Mouse (Mus musculus) bone marrow macrophage, adult 2 months (primary cell): ENCODE data around the gene Cops7a. TPM values are rescaled to one million over a fixed set of nuclear protein-coding genes. Genes with fewer than 3 reads are reported as not detected.

Experiments
- H3K27ac ChIP-seq: 2 replicates; pipeline ENCODE4 v1.5.1; 2012; ENCODE audit warnings: low read depth, low read length; ENCODE audit not compliant: insufficient read depth
- H3K4me1 ChIP-seq: 2 replicates; pipeline ENCODE4 v1.6.1; 2012; ENCODE audit warnings: low read length; ENCODE audit not compliant: control insufficient read depth, insufficient read depth
- H3K4me3 ChIP-seq: 2 replicates; pipeline ENCODE4 v1.5.1; 2012; ENCODE audit warnings: mild to moderate bottlenecking, low read length, moderate library complexity; ENCODE audit not compliant: insufficient read depth
- CTCF ChIP-seq: IDR thresholded peaks from 2 replicates; pipeline ENCODE4 v1.5.1; 2012; ENCODE audit warnings: low read depth, mild to moderate bottlenecking, low read length, moderate library complexity
- POLR2A ChIP-seq: IDR thresholded peaks from 2 replicates; pipeline ENCODE4 v1.6.1; 2012; ENCODE audit warnings: mild to moderate bottlenecking, low read depth, low read length, borderline replicate concordance
- polyA plus RNA-seq: library from polyadenylated mRNA; stranded (reverse); fragments of >200 nt; gene quantifications from 2 replicates; pipeline ENCODE4 v1.2.4, GENCODE M21; 2012; ENCODE audit not compliant: missing spikeins, insufficient read depth, insufficient read length

Gene Cops7a
- polyA plus RNA-seq, result 49.3 and 58.7 TPM in 2 replicates

DNA sequence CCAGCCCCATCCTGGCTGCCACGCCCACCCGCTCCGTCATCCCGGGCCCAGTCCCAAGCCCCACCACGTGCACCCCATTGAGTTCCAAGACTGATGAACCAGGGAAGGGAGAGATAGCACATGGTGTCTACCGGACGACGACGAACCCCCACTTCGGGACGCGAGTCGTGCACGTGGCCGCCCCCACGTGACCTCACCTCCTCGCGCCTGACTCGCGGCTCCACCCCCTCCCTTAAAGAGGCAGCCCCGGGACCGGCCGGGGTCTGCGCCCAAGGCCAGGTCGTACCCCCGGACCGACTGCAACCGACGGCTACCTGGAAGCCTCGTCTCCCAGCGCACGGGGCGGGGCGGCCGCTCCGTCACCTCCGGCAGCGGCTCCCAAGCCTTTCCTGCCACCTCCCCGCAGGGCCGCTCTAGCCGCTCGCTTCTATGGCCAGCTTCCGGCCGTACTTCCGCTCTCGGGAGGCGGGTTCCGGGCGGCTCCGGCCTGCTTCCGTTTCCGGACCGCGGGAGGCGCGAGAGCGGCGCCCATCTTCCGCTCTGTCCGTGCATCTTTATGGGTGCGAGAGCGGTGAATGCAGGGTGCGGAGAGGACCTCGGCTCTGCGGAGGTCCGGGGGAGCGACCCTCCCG lies at the start of gene Cops7a:
TSS of gene Cops7a (minus strand) at position 451 of the 632 bp plus-strand sequence.
- Histone ChIP-seq H3K27ac (peak within 1 kb of the TSS; percentile 93), H3K4me3 (peak within 1 kb of the TSS; percentile 88), H3K4me1 (peaks cover 15% of the 10 kb centered on the region)
- TF ChIP-seq CTCF, result no peak
- 0 out of 2 replicates have a peak, but pooled peaks have one; percentile 73 for TF ChIP-seq POLR2A

GRCm38 (mm10) chr6:125009181-125010073 lies 44.1 kb upstream of the Cops7a start:
- peak overlapping the region; percentile 81 for H3K4me3 ChIP-seq
- H3K4me1 ChIP-seq, result peaks cover 32% of the 10 kb centered on the region
- peak overlapping the region; percentile 97 for H3K27ac ChIP-seq
- TF ChIP-seq CTCF, result 0 out of 2 replicates have a peak, but pooled peaks have one; percentile 7
- no peak for TF ChIP-seq POLR2A

DNA sequence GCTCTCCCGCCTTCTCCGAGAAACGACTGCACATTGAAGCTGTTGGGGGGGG lies 43.6 kb upstream of the Cops7a start, which contains the start of gene Zfp384:
TSS of gene Zfp384 (plus strand) at position 17 of the 52 bp plus-strand sequence.
- peaks cover 32% of the 10 kb centered on the region for H3K4me1 ChIP-seq
- no peak for TF ChIP-seq CTCF
- no peak for TF ChIP-seq POLR2A

DNA sequence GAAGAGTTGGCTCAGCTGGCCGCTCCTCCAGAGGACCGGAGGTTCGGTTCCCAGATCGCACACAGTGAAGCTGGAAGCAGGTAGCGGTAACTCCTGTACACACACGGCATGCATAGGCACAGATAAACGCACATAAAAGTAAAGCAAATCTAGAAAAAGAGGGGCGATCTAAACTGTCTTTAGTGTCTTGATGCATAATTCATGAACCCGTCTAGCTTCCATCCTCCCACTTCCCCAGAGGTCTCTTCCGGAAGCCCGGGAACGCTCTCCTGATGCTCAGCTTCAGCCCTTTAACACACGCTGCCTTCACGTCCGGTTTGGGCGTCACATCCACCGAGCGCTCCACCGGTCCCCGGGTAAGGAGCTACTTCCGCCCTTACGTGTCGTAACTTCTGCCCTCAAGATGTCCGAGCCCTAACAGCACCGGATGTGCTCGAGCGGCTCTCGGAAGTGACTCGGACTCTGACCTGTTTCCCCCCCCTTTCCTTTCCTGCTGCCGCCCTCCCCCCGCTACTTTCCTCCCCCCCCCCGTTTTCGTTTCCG lies 43.3 kb upstream of the Cops7a start:
- Histone ChIP-seq H3K27ac (peak overlapping the region; percentile 85), H3K4me1 (peaks cover 32% of the 10 kb centered on the region), H3K4me3 (peak overlapping the region; percentile 69)
- TF ChIP-seq CTCF (no peak), POLR2A (no peak)

More for the DNA sequence above, 43.6 kb upstream of the Cops7a start, which contains the start of gene Zfp384:
- Histone ChIP-seq H3K27ac (peak within 1 kb of the TSS; percentile 97), H3K4me3 (peak within 1 kb of the TSS; percentile 81)

DNA sequence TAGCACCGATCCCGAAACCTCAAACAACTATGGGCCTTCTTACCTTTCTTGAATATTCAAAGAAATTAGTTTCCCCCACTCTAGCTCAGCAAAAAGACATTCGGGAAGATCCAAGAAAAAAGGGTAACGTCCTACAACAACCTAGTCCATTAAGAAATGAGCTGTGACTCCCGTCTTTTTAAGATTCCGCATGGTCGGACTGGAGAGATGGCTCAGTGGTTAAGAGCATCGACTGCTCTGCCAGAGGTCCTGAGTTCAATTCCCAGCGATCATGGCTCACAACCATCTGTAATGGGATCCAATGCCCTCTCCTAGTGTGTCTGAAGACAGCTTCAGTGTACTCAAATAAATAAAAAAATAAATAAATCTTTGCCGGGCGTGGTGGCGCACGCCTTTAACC lies 42.7 kb upstream of the Cops7a start:
- H3K4me1 ChIP-seq, result peaks cover 32% of the 10 kb centered on the region
- H3K4me3 ChIP-seq, result peak overlapping the region; percentile 69
- H3K27ac ChIP-seq, result peak overlapping the region; percentile 85
- no peak for TF ChIP-seq POLR2A
- no peak for TF ChIP-seq CTCF

- H3K27ac ChIP-seq, result no peak overlapping the region
- H3K4me3 ChIP-seq, result no peak overlapping the region
- TF ChIP-seq POLR2A (no peak), CTCF (no peak)
- H3K4me1 ChIP-seq, result peaks cover 23% of the 10 kb centered on the region
These were observed 39.7 kb upstream of the Cops7a start for GRCm38 (mm10) chr6:125005086-125005485.

DNA sequence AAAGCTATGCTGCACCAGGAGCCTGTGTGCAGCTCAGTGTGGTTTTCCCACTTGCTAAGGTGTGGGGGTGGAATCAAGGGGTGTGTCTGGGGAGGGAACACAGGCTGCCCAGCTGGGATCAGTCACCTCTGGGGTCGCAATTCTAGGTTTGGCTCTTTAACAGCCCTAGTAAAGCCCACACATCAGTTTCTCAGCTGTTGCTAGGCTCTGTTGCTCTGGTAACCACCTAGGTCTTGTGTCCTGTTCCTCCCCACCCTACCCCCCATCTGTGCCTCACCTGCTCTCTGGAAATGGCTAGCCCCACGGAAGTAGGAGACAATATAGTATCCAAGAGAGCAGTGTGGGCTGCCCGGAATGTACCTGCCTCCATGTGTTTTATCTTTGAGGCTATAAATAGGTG lies 38.4 kb upstream of the Cops7a start:
- H3K4me1 ChIP-seq, result peaks cover 27% of the 10 kb centered on the region

GRCm38 (mm10) chr6:124999546-124999945 lies 34.2 kb upstream of the Cops7a start:
- Histone ChIP-seq H3K4me3 (no peak overlapping the region), H3K4me1 (peaks cover 27% of the 10 kb centered on the region)

More for the DNA sequence above, 38.4 kb upstream of the Cops7a start:
- TF ChIP-seq CTCF, result no peak
- TF ChIP-seq POLR2A, result no peak
- Histone ChIP-seq H3K27ac (no peak overlapping the region), H3K4me3 (no peak overlapping the region)

DNA sequence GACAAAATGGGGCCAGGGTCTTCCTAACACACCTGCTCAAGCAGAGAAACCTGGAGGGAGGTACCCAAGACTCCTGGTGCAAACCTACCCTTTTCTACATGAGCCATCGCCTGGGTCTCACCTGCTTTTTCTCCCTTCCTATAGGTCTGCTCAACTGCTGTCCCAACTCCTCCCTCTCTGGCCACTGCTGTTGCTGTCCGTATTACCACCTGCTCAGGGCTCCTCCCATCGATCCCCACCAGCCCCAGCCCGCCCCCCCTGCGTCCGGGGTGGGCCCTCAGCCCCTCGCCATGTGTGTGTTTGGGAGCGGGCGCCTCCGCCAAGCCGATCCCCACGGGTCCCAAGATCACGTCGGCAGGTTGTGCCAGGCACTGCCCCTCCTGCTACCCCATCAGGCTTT lies 33.8 kb upstream of the Cops7a start:
- H3K27ac ChIP-seq, result no peak overlapping the region
- H3K4me3 ChIP-seq, result no peak overlapping the region
- peaks cover 27% of the 10 kb centered on the region for H3K4me1 ChIP-seq
- TF ChIP-seq POLR2A (no peak), CTCF (no peak)

More at GRCm38 (mm10) chr6:124999546-124999945, 34.2 kb upstream of the Cops7a start:
- no peak overlapping the region for H3K27ac ChIP-seq
- TF ChIP-seq CTCF (no peak), POLR2A (no peak)

DNA sequence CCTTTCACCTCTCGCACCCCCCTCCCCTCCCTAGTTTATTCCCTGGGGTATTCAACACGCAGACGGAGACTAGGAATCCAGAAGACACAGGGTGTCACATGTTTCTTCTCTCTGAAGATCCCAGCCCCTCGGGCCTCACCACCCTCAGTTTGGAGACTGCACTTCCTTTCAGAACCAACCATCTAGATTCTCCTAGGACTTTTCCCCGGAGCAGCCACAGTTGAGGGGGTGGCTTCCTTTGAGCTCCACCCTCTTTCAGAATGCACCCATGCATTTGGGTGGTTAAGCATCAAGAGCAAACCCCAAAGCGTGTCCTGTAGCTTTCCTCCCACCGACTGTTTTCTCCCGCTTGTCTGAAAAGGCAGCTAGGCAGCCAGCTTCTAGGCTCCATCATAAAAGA lies 32.7 kb upstream of the Cops7a start:
- H3K4me1 ChIP-seq, result peaks cover 36% of the 10 kb centered on the region
- TF ChIP-seq CTCF (no peak), POLR2A (no peak)
- peak overlapping the region; percentile 55 for H3K4me3 ChIP-seq
- H3K27ac ChIP-seq, result peak overlapping the region; percentile 10
